Mouse (Mus musculus) erythroblast, embryonic 14.5 days (primary cell): ENCODE results near the gene Gm49378.

Experiments
- GATA1 ChIP-seq: IDR thresholded peaks from 2 replicates; pipeline ENCODE4 v1.6.1; 2012; ENCODE audit warnings: low read length, inconsistent platforms, mixed read lengths
- TAL1 ChIP-seq: IDR thresholded peaks from 3 replicates; pipeline ENCODE4 v1.6.1; 2012; ENCODE audit warnings: low read length, inconsistent platforms, mixed read lengths

GRCm38 (mm10) chr14:55649884-55650283 lies 12.2 kb upstream of the Gm49378 start, which contains the start of gene Tssk4:
- no peak for TF ChIP-seq TAL1
- no peak for TF ChIP-seq GATA1
